Comparison of ENCODE assay signal across 9 mouse cellular contexts in the genomic region with DNA sequence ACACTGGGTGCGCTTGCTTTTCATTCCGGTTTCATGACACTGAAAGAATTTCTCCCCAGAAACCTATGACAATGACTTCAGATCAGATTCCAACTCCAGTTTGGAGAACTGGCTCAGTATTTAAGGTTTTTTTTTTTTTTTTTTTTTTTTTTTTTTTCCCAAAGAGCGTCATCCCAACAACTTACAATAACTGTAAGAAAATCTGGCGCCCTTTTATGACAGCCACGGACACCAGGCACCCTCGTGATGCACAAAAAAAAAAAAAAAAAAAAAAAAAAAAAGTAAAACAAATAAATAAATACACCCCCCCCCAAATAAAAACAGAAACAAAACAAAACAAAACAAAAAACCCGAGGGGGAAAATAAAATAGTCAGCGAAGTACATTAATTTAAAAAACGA. TPM values are rescaled to one million over a fixed set of nuclear protein-coding genes. Genes with fewer than 3 reads are reported as not detected.
A peak's percentile ranks its signal among the peaks of the same experiment; 100 is the strongest.
DNase-seq lines count a peak whose midpoint lies in the region; ATAC-seq and TF ChIP-seq lines count a peak whose summit lies in the region.
"Had no signal": no experiment of that assay in that cellular context is flagged by ENCODE, and none has a peak within 500 bp of the region (broad histone marks: within the 10 kb centered on the region; RNA-seq: fewer than 3 reads in every experiment).

No protein-coding gene starts in this region.

- no peak for TF ChIP-seq CTCF in bone marrow macrophage, adult 2 months (IDR thresholded peaks at IDR 0.05; ENCODE audit: low read depth, low read length)

- H3K4me1 ChIP-seq in kidney, embryonic 14.5 days (ENCODE audit: control insufficient read depth, insufficient read depth, low read length), result peaks cover 7% of the 10 kb centered on the region; the same call in 1 of the 2 replicates
- peaks cover 10% of the 10 kb centered on the region for H3K4me1 ChIP-seq in bone marrow macrophage, adult 2 months (ENCODE audit: control insufficient read depth, insufficient read depth, low read length)
- H3K4me1 ChIP-seq in hindbrain, embryonic 13.5 days (replicated peaks), result peaks cover 26% of the 10 kb centered on the region
- H3K4me1 ChIP-seq in midbrain, embryonic 13.5 days (replicated peaks), result peaks cover 26% of the 10 kb centered on the region

- no peaks in the 10 kb centered on the region for H3K9me3 ChIP-seq in kidney, embryonic 14.5 days (ENCODE audit: control insufficient read depth, low read length)
- no peaks in the 10 kb centered on the region for H3K9me3 ChIP-seq in hindbrain, embryonic 13.5 days
- H3K9me3 ChIP-seq in midbrain, embryonic 13.5 days, result no peaks in the 10 kb centered on the region

- WGBS in kidney, embryonic 14.5 days, result 10% methylated on average over 9 of the region's 9 CpGs
- WGBS in hindbrain, embryonic 13.5 days, result 11% methylated on average over 9 of the region's 9 CpGs
- 12% methylated on average over 9 of the region's 9 CpGs for WGBS in midbrain, embryonic 13.5 days

- DNase-seq in kidney, postnatal 14 days, result no peak
- DNase-seq in urinary bladder, postnatal 10 days (ENCODE audit: low spot score), result no peak
- DNase-seq in urinary bladder, postnatal 36 days (ENCODE audit: low spot score in 2 of 2), result no peak
- no peak for DNase-seq in left cerebral cortex, postnatal 4 days

- TF ChIP-seq POLR2A in bone marrow macrophage, adult 2 months (IDR thresholded peaks at IDR 0.05; ENCODE audit: borderline replicate concordance, low read depth, low read length), result no peak

- H3K4me2 ChIP-seq in kidney, embryonic 14.5 days (replicated peaks; ENCODE audit: low read depth, low read length), result peak overlapping the region; percentile 72
- H3K4me2 ChIP-seq in hindbrain, embryonic 13.5 days, result peak overlapping the region; percentile 82
- H3K4me2 ChIP-seq in midbrain, embryonic 13.5 days (replicated peaks), result peak overlapping the region; percentile 73

- H3K36me3 ChIP-seq in kidney, embryonic 14.5 days (ENCODE audit: control insufficient read depth, insufficient read depth, low read length), result no peaks in the 10 kb centered on the region
- no peaks in the 10 kb centered on the region for H3K36me3 ChIP-seq in hindbrain, embryonic 13.5 days
- no peaks in the 10 kb centered on the region for H3K36me3 ChIP-seq in midbrain, embryonic 13.5 days

- intact Hi-C loops in left cerebral cortex, postnatal 4 days (cut with DNase I), result loop anchor here (2.0 to 5.0 kb wide), 2 partner anchors 23 to 285 kb away; no protein-coding TSS in a partner anchor

- H3K9ac ChIP-seq in kidney, embryonic 14.5 days (ENCODE audit: low read depth, low read length), result no peak overlapping the region; the same call in 1 of the 2 replicates
- H3K9ac ChIP-seq in hindbrain, embryonic 13.5 days, result peak overlapping the region; percentile 58
- H3K9ac ChIP-seq in midbrain, embryonic 13.5 days (replicated peaks), result no peak overlapping the region

- ATAC-seq in kidney, embryonic 14.5 days (ENCODE audit: low FRiP score, low TSS enrichment), result no peak
- ATAC-seq in hindbrain, embryonic 13.5 days (ENCODE audit: low FRiP score), result no peak
- no peak for ATAC-seq in midbrain, embryonic 13.5 days

- peak overlapping the region; percentile 71 for H3K4me3 ChIP-seq in kidney, embryonic 14.5 days (ENCODE audit: low read length)
- H3K4me3 ChIP-seq in bone marrow macrophage, adult 2 months (ENCODE audit: insufficient read depth, low read length), result peak overlapping the region; percentile 61; the same call in 1 of the 2 replicates
- peak overlapping the region; percentile 63 for H3K4me3 ChIP-seq in hindbrain, embryonic 13.5 days
- peak overlapping the region; percentile 52 for H3K4me3 ChIP-seq in midbrain, embryonic 13.5 days (replicated peaks)

- H3K27ac ChIP-seq in kidney, embryonic 14.5 days (ENCODE audit: low read depth, low read length), result no peak overlapping the region
- H3K27ac ChIP-seq in bone marrow macrophage, adult 2 months (ENCODE audit: insufficient read depth, low read depth, low read length), result no peak overlapping the region
- no peak overlapping the region for H3K27ac ChIP-seq in hindbrain, embryonic 13.5 days
- no peak overlapping the region for H3K27ac ChIP-seq in midbrain, embryonic 13.5 days

- H3K27me3 ChIP-seq in kidney, embryonic 14.5 days (ENCODE audit: control insufficient read depth, insufficient read depth, low read length), result no peaks in the 10 kb centered on the region
- peaks cover 32% of the 10 kb centered on the region for H3K27me3 ChIP-seq in hindbrain, embryonic 13.5 days
- peaks cover 21% of the 10 kb centered on the region for H3K27me3 ChIP-seq in midbrain, embryonic 13.5 days

RNA-seq across cellular contexts. Expression of gene Rnase4, which starts 3.1 kb away (rescaled TPM):
- polyA plus RNA-seq in kidney, embryonic 14.5 days (2014; fragmentation: Nextera tagmentation; extraction: Ambion mirVana), result 38.9 and 41.8 TPM in 2 replicates
- 164 and 169 TPM in 2 replicates for polyA plus RNA-seq in bone marrow macrophage, adult 2 months (2012; ENCODE audit: insufficient read depth, insufficient read length, missing spikeins)
- 15.3 and 17.5 TPM in 2 replicates for polyA plus RNA-seq in hindbrain, embryonic 13.5 days (2015; fragmentation: Nextera tagmentation; extraction: Ambion mirVana)
- 7.4 and 10.6 TPM in 2 replicates for polyA plus RNA-seq in midbrain, embryonic 13.5 days (2015; fragmentation: Nextera tagmentation; extraction: Ambion mirVana)
- total RNA-seq in left cerebral cortex, postnatal 4 days (2021), result 10 to 100 TPM; 10.3 to 11.0 TPM

RNA-seq across cellular contexts. Expression of gene Ang, which starts 3.2 kb away (rescaled TPM):
- polyA plus RNA-seq in kidney, embryonic 14.5 days (2014; fragmentation: Nextera tagmentation; extraction: Ambion mirVana), result 6.3 and 9.5 TPM in 2 replicates
- 31.9 and 39.4 TPM in 2 replicates for polyA plus RNA-seq in bone marrow macrophage, adult 2 months (2012; ENCODE audit: insufficient read depth, insufficient read length, missing spikeins)
- 4.1 and 4.4 TPM in 2 replicates for polyA plus RNA-seq in hindbrain, embryonic 13.5 days (2015; fragmentation: Nextera tagmentation; extraction: Ambion mirVana)
- 2.2 and 2.6 TPM in 2 replicates for polyA plus RNA-seq in midbrain, embryonic 13.5 days (2015; fragmentation: Nextera tagmentation; extraction: Ambion mirVana)
- 1 to 10 TPM; 2.1 TPM for total RNA-seq in left cerebral cortex, postnatal 4 days (2021)

RNA-seq across cellular contexts. Expression of gene Olfr750, which starts 13.5 kb away (rescaled TPM):
- polyA plus RNA-seq in kidney, embryonic 14.5 days (2014; fragmentation: Nextera tagmentation; extraction: Ambion mirVana), result not detected in 2 replicates
- not detected in 2 replicates for polyA plus RNA-seq in bone marrow macrophage, adult 2 months (2012; ENCODE audit: insufficient read depth, insufficient read length, missing spikeins)
- 0.05 TPM in 1 of 2 replicates, not detected in the other for polyA plus RNA-seq in hindbrain, embryonic 13.5 days (2015; fragmentation: Nextera tagmentation; extraction: Ambion mirVana)
- polyA plus RNA-seq in midbrain, embryonic 13.5 days (2015; fragmentation: Nextera tagmentation; extraction: Ambion mirVana), result 0.03 TPM in 1 of 2 replicates, not detected in the other
- not detected for total RNA-seq in left cerebral cortex, postnatal 4 days (2021)
- polyA plus RNA-seq: large intestine, adult 2 months had no signal

RNA-seq across cellular contexts. Expression of gene Eddm3b, which starts 26.5 kb away (rescaled TPM):
- polyA plus RNA-seq in kidney, embryonic 14.5 days (2014; fragmentation: Nextera tagmentation; extraction: Ambion mirVana), result 2.1 and 2.5 TPM in 2 replicates
- polyA plus RNA-seq in bone marrow macrophage, adult 2 months (2012; ENCODE audit: insufficient read depth, insufficient read length, missing spikeins), result not detected in 2 replicates
- not detected in 2 replicates for polyA plus RNA-seq in hindbrain, embryonic 13.5 days (2015; fragmentation: Nextera tagmentation; extraction: Ambion mirVana)
- polyA plus RNA-seq in midbrain, embryonic 13.5 days (2015; fragmentation: Nextera tagmentation; extraction: Ambion mirVana), result not detected in 2 replicates
- total RNA-seq in left cerebral cortex, postnatal 4 days (2021), result not detected
- polyA plus RNA-seq: large intestine, adult 2 months had no signal

RNA-seq across cellular contexts. Expression of gene Rnase12, which starts 30.3 kb away (rescaled TPM):
- 16.5 and 18.5 TPM in 2 replicates for polyA plus RNA-seq in kidney, embryonic 14.5 days (2014; fragmentation: Nextera tagmentation; extraction: Ambion mirVana)
- not detected in 2 replicates for polyA plus RNA-seq in bone marrow macrophage, adult 2 months (2012; ENCODE audit: insufficient read depth, insufficient read length, missing spikeins)
- not detected in 2 replicates for polyA plus RNA-seq in hindbrain, embryonic 13.5 days (2015; fragmentation: Nextera tagmentation; extraction: Ambion mirVana)
- polyA plus RNA-seq in midbrain, embryonic 13.5 days (2015; fragmentation: Nextera tagmentation; extraction: Ambion mirVana), result not detected in 2 replicates
- not detected for total RNA-seq in left cerebral cortex, postnatal 4 days (2021)
